Mouse (Mus musculus) Muller cell, postnatal 12 days (primary cell): Measurements from ENCODE around the gene Dmrt1.

Experiments
- DNase-seq: peaks from one replicate; pipeline ENCODE4 v3.0.0-alpha.2; 2015; ENCODE audit errors: inconsistent ontology term

Gene Dmrt1

DNA sequence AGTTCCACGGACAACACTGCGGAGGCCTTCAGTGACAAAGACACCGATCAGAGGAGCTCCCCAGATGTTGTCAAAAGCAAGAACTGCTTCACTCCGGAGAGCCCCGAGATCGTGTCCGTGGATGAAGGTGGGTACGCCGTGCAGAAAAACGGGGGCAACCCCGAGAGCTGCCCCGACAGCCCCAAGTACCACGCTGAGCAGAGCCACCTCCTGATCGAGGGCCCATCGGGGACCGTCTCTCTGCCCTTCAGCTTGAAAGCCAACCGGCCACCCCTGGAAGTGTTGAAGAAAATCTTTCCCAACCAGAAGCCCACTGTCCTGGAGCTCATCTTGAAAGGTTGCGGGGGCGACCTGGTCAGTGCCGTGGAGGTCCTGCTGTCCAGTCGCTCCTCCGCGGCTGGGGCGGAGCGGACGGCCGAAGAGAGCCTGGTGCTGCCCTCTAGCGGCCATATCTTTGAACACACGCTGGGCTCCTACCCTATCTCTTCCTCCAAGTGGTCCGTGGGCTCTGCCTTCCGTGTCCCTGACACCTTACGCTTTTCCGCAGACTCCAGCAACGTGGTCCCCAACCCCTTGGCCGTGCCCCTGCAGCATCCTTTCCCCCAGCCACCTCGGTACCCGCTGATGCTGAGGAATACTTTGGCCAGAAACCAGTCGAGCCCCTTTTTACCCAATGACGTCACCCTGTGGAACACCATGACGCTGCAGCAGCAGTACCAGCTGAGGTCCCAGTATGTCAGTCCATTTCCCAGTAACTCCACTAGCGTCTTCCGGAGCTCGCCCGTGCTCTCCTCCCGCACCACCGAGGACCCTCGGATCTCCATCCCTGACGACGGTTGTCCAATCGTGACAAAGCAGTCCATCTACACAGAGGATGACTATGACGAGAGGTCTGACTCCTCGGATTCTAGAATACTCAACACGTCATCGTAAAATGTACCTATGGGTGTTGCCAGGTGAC is 117.2 kb downstream of the Dmrt1 start:
- peak; percentile 56 for DNase-seq

GRCm38 (mm10) chr19:25628490-25628889 is 123.1 kb downstream of the Dmrt1 start:
- DNase-seq: peak; percentile 40

DNA sequence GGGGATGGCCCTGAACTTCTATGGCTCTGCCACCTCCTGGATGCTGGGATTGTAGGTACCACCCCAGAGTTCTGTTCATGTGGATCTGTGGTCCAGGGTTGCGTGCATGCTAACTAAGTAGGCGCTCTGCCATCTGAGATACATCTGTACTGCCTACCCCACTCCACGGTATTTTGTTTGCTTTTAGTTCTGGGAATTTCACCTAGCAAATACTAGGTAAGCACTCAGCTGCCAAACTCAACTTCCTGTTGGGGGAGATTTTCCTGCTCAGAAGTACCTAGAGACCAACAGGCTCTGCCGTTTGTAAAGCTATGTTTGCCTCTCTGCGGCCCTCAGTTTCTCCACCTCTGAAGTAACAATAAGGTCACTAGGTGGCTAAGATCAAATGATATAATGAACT is 129.7 kb downstream of the Dmrt1 start:
- DNase-seq: no peak

DNA sequence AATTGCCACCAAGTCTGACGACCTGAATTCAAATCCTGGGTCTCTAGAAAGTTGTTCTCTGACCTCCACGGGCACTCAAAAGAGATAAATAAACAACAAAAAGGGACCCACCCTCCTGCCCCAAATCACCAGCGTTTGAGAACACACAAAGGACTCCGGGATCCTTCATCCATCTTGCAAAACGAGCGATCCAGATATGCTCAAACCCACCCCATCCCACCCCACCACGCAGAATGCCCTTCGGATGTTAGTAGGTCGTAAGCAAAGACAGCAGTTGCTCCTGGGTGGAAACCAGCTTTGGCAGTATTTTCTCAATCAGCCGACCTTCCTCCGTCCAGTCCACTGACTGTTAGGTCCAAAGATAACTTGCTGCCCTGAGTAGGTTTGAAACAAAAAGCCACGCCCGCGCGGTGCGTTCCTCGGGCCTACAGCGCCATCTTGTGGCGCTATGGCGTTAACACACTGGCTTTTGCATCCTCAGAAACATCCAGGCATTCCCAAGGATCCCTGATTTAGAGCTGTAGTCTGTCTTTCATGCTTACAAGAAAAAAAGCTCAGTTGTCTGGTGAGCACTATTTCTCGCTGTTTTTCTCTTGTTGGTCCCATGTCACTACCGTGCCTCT is 130.3 kb downstream of the Dmrt1 start:
- DNase-seq: peak; percentile 73

- no peak for DNase-seq
These were observed 133.4 kb downstream of the Dmrt1 start for GRCm38 (mm10) chr19:25638766-25639361.

GRCm38 (mm10) chr19:25641786-25642185 is 136.4 kb downstream of the Dmrt1 start:
- no peak for DNase-seq

- DNase-seq: no peak
These were observed 141.7 kb downstream of the Dmrt1 start for GRCm38 (mm10) chr19:25647136-25647535.

DNA sequence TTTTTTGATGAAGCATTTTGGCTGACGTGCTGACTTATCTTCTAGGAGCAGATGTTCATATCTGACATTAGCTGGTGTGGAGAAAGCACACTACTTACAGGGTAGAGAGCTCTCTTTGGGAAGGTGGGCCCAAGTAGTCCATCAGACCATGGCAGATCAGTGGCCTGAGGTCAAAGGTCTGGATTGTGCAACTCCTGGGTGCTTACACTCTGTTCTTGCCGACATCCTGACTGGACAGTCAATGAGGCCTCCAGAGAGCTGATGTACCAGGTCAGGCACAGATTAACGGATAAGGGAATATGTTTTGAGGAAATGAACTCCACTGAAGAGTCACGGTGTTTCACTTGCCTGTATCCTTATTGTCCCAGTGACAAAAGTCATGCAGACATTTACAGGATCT is 143.3 kb downstream of the Dmrt1 start:
- no peak for DNase-seq

DNA sequence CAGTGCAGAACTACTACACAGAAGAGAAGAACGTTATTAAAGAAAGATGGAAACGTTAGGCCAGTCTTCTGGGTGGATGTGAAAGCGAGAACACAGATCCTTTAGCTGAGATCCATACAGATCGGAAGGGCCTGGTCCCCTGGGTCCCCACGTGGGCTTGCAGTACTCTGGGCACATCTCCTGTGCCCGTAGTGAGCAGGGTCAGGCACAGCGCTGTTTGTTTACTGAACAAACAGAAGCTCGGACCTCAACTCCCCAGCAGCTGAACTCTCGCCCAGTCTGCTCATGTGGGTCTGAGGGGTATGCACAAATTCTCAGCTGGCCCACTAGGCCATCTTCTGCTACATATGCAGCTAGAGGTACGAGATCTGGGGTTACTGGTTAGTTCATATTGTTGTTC is 145.1 kb downstream of the Dmrt1 start:
- no peak for DNase-seq

DNA sequence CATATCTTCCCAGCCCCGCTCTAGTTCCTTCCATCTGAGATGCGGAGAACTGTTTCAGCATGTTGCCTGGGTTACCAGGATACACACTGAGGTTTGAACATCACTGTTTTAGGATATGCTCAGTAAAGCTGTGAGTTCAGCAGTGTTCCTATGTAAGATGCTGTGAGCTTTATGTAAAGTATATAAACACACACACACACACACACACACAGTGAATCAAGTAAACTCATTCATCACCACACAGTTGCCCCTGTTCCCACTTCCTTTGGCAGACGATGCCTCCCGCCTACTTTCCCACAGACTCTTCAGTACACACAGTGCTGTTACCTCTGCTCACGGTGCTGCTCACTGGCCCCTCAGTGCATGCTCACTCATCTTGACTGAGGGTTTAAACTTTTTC is 147.1 kb downstream of the Dmrt1 start:
- no peak for DNase-seq
